Mouse (Mus musculus) forebrain, postnatal 0 days (tissue): Measurements from ENCODE around the gene Tango2. TPM values are rescaled to one million over a fixed set of nuclear protein-coding genes. Genes with fewer than 3 reads are reported as not detected.
"Not testable (repeated sequence)": the region's sequence is repeated elsewhere in the genome, so short reads cannot be mapped to it uniquely, and the experiment has no call there.

Experiments
- ATAC-seq: fragments of 200-750 bp; cut with Nextera tagmentation; 2 replicates; pipeline ENCODE4 v1.8.0; 2017; ENCODE audit warnings: mild to moderate bottlenecking, moderate library complexity
- DNase-seq: peaks from one replicate; pipeline ENCODE4 v3.0.0-alpha.2; 2015
- H3K27ac ChIP-seq: fragments of 300-500 bp; sonication (generic); 2 replicates; pipeline ENCODE4 v1.5.1; 2014; ENCODE audit warnings: low read depth, mild to moderate bottlenecking, antibody characterized with exemption, low read length, moderate library complexity, mixed read lengths
- H3K27me3 ChIP-seq: fragments of 300-500 bp; sonication (generic); 2 replicates; pipeline ENCODE4 v1.6.1; 2014; ENCODE audit warnings: mild to moderate bottlenecking, low read length, mixed read lengths; ENCODE audit not compliant: insufficient read depth
- H3K36me3 ChIP-seq: fragments of 300-500 bp; sonication (generic); 2 replicates; pipeline ENCODE4 v1.6.1; 2014; ENCODE audit warnings: mild to moderate bottlenecking, moderate library complexity; ENCODE audit not compliant: insufficient read depth
- H3K4me1 ChIP-seq: fragments of 300-500 bp; sonication (generic); 2 replicates; pipeline ENCODE4 v1.6.1; 2014; ENCODE audit warnings: antibody characterized with exemption; ENCODE audit not compliant: insufficient read depth
- H3K4me2 ChIP-seq: fragments of 300-500 bp; sonication (generic); 2 replicates; pipeline ENCODE4 v1.6.1; 2014; ENCODE audit warnings: low read depth, mild to moderate bottlenecking, moderate library complexity
- H3K4me3 ChIP-seq: fragments of 300-500 bp; sonication (generic); 2 replicates; pipeline ENCODE4 v1.5.1; 2014; ENCODE audit warnings: low read depth, low read length, mixed read lengths
- H3K9ac ChIP-seq: fragments of 300-500 bp; sonication (generic); 2 replicates; pipeline ENCODE4 v1.6.1; 2014; ENCODE audit warnings: mild to moderate bottlenecking
- H3K9me3 ChIP-seq: fragments of 300-500 bp; sonication (generic); 2 replicates; pipeline ENCODE4 v1.6.1; 2016; ENCODE audit warnings: low read length
- CTCF ChIP-seq: sonication (generic); IDR thresholded peaks from 2 replicates; pipeline ENCODE4 v1.5.1; 2016; ENCODE audit warnings: antibody characterized with exemption, control low read depth, low read depth
- WGBS: fragments of 180-500 bp; shearing (Covaris S2); extraction: QIAGEN DNeasy Blood & Tissue Kit; methylation state at CpG from one replicate; pipeline ENCODE4 v1.1.7; 2014; 5-methylcytosine and 5-hydroxymethylcytosine counted together
- polyA plus RNA-seq: library from polyadenylated mRNA; unstranded; fragments of >200 nt; fragmentation: Nextera tagmentation; extraction: Ambion mirVana; gene quantifications from 2 replicates; pipeline ENCODE4 v1.2.1, GENCODE M21; 2015
- total RNA-seq: library from RNA; depleted of rRNA; stranded (reverse); fragments of >200 nt; gene quantifications from 2 replicates; pipeline ENCODE4 v1.2.3, GENCODE M21; 2014

Gene Tango2
- total and polyA plus RNA-seq, 2 experiments from 2014 or later, result 43.0 to 75.9 TPM

DNA sequence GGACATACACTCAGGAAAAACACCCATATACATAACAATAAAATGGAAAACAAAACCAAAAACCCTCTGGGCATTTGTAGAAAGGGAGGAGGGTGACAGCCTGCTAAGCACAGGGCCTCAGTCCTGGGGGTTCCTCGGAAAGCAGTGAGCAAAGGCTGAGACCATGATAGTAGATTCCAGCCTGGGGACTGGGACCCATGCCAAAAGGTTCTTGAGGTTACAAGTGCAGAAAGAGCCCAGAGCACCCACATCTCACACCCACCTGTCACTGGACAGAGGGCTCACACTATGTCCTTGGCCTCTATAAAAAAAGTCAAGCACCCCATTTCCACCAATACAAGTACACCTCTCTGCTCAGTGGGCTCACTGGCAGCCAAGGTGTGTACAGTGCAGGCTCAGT is 19.4 kb downstream of the Tango2 start:
- Histone ChIP-seq H3K4me2 (no peak overlapping the region), H3K9me3 (no peaks in the 10 kb centered on the region), H3K4me1 (no peaks in the 10 kb centered on the region), H3K27me3 (no peaks in the 10 kb centered on the region), H3K36me3 (peaks cover 22% of the 10 kb centered on the region), H3K27ac (no peak overlapping the region), H3K9ac (no peak overlapping the region), H3K4me3 (no peak overlapping the region)
- ATAC-seq (no peak), DNase-seq (no peak)
- WGBS, result 57% methylated on average over 1 of the region's 1 CpGs
- TF ChIP-seq CTCF, result no peak

DNA sequence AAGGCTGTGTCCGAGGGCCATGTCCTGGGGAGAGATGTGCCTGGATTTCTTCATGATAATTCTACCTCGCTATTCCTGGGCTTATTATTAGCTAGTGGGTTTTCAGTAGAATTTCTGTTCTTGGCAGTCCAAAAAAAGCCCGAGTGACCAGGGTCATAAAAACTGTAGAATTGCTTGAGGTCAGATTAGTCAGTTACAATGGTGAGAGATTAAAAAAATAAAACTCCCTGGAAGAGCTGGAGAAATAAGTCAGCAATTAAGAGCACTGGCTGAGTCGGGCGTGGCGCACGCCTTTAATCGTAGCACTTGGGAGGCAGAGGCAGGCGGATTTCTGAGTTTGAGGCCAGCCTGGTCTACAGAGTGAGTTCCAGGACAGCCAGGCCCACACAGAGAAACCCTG is 20.0 kb downstream of the Tango2 start:
- H3K4me1 ChIP-seq, result no peaks in the 10 kb centered on the region
- no peak for ATAC-seq
- no peak for DNase-seq
- H3K27me3 ChIP-seq, result no peaks in the 10 kb centered on the region
- no peak overlapping the region for H3K9ac ChIP-seq
- H3K36me3 ChIP-seq, result peaks cover 21% of the 10 kb centered on the region
- no peak overlapping the region for H3K4me2 ChIP-seq
- H3K9me3 ChIP-seq, result no peaks in the 10 kb centered on the region
- no peak for TF ChIP-seq CTCF
- no peak overlapping the region for H3K27ac ChIP-seq
- 95% methylated on average over 9 of the region's 9 CpGs for WGBS
- H3K4me3 ChIP-seq, result no peak overlapping the region

DNA sequence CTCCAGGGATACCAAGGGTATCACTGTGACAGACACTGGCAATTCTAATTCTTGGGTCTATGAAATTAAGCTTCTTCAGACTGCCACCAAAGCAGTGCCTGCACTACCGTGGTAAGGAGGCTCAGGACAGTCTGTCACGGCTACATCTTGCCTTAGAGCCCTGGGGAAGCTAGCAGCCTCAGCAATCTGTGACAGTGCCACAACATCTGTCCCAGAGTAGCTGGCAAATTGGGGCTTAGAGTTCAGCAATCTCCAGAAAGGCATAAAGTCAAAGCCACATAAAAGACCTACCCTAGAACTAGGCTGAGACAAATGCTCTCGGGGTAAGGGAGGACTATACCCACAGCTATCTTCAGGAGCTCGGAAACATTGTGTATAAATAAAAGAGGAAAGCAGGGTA is 22.2 kb downstream of the Tango2 start:
- Histone ChIP-seq H3K27ac (no peak overlapping the region), H3K9me3 (no peaks in the 10 kb centered on the region), H3K36me3 (peaks cover 35% of the 10 kb centered on the region), H3K4me1 (no peaks in the 10 kb centered on the region), H3K4me2 (no peak overlapping the region), H3K27me3 (no peaks in the 10 kb centered on the region), H3K9ac (no peak overlapping the region), H3K4me3 (no peak overlapping the region)
- no peak for ATAC-seq
- 83% methylated on average over 4 of the region's 4 CpGs for WGBS
- no peak for TF ChIP-seq CTCF
- no peak for DNase-seq

DNA sequence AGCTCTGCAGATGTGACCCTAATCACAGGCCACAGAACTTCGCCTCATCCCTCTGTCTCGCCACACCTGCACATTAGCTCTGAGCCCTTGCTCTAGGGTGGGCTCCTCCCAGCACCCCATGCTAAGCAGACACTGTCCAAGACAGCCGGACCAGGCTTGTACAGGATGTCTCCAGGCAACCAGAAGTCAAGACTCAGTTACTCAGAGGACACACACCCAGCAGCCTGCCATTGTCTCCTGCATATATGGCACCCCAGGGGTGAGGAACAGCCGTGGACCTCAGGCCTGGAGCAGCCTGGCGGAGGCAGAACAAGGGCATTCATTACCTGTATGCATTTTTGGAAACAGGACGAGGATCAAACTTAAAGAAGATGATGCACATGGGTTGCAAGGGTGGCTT is 23.9 kb downstream of the Tango2 start:
- ATAC-seq (no peak), DNase-seq (no peak)
- no peak for TF ChIP-seq CTCF
- Histone ChIP-seq H3K4me1 (no peaks in the 10 kb centered on the region), H3K9me3 (no peaks in the 10 kb centered on the region), H3K4me3 (no peak overlapping the region), H3K9ac (no peak overlapping the region), H3K27me3 (no peaks in the 10 kb centered on the region), H3K4me2 (no peak overlapping the region), H3K36me3 (peaks cover 40% of the 10 kb centered on the region), H3K27ac (no peak overlapping the region)
- WGBS, result 77% methylated on average over 6 of the region's 6 CpGs

DNA sequence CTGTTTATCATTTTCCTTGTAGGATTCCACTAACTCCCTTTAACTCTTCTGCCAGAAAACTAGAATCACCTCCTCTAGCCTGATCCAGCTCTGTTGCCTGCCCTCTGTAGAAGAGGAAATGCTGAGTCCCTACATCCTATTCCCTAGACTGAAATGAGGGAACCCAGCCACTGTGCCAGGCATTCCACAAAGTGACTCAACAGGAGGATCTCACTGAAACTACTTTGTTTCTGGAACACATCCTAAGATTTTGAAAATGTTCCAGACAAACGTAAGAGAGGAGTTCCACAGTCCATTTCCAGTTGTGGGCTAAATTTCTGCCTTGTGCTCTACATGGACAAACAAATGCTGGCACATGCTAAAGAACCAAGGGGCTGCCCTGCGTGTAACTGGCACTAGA is 24.4 kb downstream of the Tango2 start:
- Histone ChIP-seq H3K4me1 (no peaks in the 10 kb centered on the region), H3K27me3 (no peaks in the 10 kb centered on the region), H3K36me3 (peaks cover 40% of the 10 kb centered on the region), H3K4me3 (no peak overlapping the region), H3K4me2 (no peak overlapping the region), H3K9me3 (no peaks in the 10 kb centered on the region), H3K9ac (no peak overlapping the region), H3K27ac (no peak overlapping the region)
- DNase-seq, result no peak
- 74% methylated on average over 2 of the region's 2 CpGs for WGBS
- TF ChIP-seq CTCF, result no peak
- ATAC-seq, result no peak

DNA sequence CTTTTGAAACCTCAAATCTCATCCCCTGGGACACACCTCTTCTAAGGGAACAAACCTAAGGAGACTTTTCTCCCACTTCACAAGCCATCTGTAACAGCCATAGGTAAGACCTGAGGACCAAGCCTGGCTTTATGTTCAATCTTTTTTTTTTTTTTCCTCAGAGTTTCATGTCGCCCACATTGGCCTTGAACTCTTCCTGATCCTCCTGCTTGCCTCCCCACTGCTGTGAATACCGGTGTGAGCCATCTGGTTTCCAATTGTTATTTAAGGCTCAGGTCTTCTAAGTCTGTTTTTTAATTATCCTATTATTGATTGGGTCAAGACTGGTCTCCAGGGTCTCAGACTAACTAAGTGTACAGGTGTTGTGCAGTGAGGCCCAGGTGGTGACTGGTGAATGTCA is 26.5 kb downstream of the Tango2 start:
- Histone ChIP-seq H3K36me3 (peaks cover 35% of the 10 kb centered on the region), H3K9ac (no peak overlapping the region), H3K4me3 (no peak overlapping the region), H3K27ac (no peak overlapping the region), H3K4me1 (no peaks in the 10 kb centered on the region), H3K4me2 (no peak overlapping the region), H3K27me3 (no peaks in the 10 kb centered on the region), H3K9me3 (no peaks in the 10 kb centered on the region)
- 84% methylated on average over 2 of the region's 2 CpGs for WGBS
- DNase-seq, result no peak
- ATAC-seq, result no peak
- TF ChIP-seq CTCF, result no peak

DNA sequence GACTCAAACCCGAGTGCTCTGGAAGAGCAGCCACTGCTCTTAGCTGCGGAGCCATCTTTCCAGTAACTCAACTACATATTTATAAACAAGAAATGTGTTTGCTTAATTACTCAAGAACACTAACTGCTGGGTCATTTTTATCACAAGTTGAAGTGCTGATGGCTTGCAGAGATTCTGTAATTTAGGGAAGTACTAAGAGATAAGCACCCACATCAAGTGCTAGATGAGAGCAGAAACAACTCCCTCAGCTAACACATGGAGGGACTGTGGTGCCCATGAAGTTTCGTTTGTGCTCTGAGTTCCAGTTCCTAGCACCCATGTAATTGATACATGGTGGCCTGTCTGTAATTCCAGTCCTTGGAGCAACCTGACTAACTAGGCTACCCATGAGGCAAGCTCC is 28.9 kb downstream of the Tango2 start:
- H3K9me3 ChIP-seq, result no peaks in the 10 kb centered on the region
- ATAC-seq (no peak), DNase-seq (no peak)
- no peak overlapping the region for H3K4me3 ChIP-seq
- H3K27me3 ChIP-seq, result no peaks in the 10 kb centered on the region
- H3K9ac ChIP-seq, result no peak overlapping the region
- TF ChIP-seq CTCF, result no peak
- H3K36me3 ChIP-seq, result peaks cover 32% of the 10 kb centered on the region
- H3K4me1 ChIP-seq, result no peaks in the 10 kb centered on the region
- H3K4me2 ChIP-seq, result no peak overlapping the region
- no peak overlapping the region for H3K27ac ChIP-seq
- 91% methylated on average over 3 of the region's 3 CpGs for WGBS

DNA sequence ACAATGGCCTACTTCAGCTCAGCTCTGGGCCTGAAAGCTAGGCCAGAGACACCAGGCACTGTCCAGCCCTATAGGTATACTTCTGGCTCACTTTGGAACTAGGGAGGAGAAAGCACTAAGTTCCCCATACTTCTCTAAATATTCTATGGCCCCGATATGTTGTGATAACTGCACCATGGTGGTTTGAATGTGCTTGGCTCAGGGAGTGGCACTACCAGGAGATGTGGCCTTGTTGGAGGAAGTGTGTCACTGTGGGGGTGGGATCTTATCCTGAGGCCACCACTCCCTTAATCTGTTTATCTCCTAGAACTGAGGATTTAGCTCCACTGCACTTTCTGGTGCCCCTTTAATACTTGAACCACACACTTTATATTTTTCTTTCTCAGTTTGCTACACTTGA is 39.7 kb downstream of the Tango2 start:
- Histone ChIP-seq H3K4me3 (no peak overlapping the region), H3K4me1 (no peaks in the 10 kb centered on the region), H3K4me2 (no peak overlapping the region), H3K27me3 (no peaks in the 10 kb centered on the region), H3K9ac (no peak overlapping the region), H3K9me3 (no peaks in the 10 kb centered on the region), H3K27ac (no peak overlapping the region), H3K36me3 (peaks cover 38% of the 10 kb centered on the region)
- DNase-seq (no peak), ATAC-seq (no peak)
- 95% methylated on average over 1 of the region's 1 CpGs for WGBS
- TF ChIP-seq CTCF, result no peak

DNA sequence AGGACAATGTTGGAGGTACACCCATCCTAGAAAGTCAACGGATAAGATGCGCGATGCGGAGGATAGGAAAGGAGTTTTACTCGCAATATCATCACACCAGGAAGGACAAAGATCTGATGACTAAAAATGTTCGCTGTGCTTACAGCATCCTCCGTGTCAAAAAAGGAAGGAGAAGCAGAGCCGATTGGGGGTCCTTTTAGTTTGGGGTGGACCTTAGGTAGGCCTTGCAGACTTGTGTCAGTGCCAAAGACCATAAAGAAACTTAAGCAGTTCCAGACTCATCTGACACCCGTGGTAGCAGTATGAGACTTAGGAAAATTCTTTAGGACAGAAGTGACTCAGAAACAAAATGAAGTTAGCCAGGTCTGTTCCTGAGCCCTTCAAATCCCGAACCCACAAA is 58.3 kb downstream of the Tango2 start:
- H3K9ac ChIP-seq, result 0 out of 2 replicates have a peak overlapping the region, but pooled peaks have one; percentile 33
- not testable (repeated sequence) for H3K27ac ChIP-seq, ATAC-seq, H3K36me3 ChIP-seq, H3K27me3 ChIP-seq, H3K9me3 ChIP-seq
- H3K4me1 ChIP-seq, result peaks cover 15% of the 10 kb centered on the region
- peak overlapping the region; percentile 85 for H3K4me2 ChIP-seq
- WGBS, result 4% methylated on average over 8 of the region's 10 CpGs
- H3K4me3 ChIP-seq, result peak overlapping the region; percentile 79
- DNase-seq, result peak; percentile 5
